Mouse (Mus musculus) cerebellum, adult 11 months (tissue): ENCODE measurements around the gene Gpsm3.
A peak's percentile ranks its signal among the peaks of the same experiment; 100 is the strongest.

Experiments used
- DNase-seq: peaks from one replicate; pipeline ENCODE4 v3.0.0; 2022

Gpsm3 gene

DNA sequence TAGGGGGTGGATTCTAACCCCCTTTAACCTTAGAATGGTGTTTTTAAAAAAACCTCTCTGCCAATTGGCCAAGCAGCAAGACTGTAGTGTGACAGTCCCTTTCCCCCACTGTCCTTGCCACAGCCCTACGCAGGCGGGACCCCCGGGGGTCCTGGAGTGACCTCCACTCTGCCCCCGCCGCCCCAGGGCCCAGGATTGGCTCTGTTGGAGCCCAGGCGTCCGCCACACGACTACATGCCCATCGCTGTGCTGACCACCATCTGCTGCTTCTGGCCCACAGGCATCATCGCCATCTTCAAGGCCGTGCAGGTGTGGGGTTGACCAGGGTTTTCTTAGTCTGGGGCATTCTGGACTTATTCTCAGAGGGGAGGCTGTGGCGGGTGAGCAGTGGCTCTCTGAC is 42.0 kb downstream of the Gpsm3 start:
- DNase-seq, result peak; percentile 65

DNA sequence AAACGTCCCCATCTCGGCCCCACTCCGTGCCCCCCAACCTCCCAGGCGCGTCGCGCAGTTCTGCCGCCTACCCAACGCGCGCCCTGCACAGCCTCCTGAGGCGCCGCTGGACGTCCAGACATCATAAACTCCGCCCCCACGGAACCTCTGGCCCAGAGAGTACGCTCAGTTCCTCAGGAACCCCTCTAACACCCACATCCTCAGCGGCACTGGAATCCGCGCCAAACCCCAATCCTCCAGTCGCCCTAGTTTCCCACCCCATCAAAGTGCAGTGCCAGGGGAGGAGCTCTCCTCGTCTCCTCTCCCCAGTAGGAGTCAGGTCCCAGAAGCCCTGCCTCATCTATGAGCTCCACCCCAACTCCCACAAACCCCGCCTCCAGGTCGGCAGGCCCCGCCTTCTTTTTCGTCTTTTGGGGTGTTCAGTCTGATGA is 42.7 kb downstream of the Gpsm3 start:
- DNase-seq, result peak; percentile 86

DNA sequence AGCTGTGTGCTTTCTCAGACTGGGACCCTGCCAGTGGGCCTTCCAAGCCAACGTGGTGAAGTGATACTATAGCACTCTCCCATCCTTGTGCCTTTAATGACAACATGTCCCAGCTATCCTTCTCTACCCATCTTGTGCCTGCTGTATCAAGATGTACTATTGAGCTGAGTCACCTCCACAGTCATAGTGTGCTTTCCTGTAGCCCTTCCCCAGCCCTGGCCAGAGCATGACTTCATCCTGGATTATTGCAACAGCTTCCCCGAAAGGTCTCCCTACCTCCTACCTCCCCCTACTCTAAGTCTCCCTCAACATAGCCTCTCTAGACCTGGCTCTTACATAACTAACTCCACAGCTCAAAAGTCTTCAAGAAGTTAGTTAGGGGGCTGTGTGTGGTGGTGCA is 46.1 kb downstream of the Gpsm3 start:
- DNase-seq, result no peak

DNA sequence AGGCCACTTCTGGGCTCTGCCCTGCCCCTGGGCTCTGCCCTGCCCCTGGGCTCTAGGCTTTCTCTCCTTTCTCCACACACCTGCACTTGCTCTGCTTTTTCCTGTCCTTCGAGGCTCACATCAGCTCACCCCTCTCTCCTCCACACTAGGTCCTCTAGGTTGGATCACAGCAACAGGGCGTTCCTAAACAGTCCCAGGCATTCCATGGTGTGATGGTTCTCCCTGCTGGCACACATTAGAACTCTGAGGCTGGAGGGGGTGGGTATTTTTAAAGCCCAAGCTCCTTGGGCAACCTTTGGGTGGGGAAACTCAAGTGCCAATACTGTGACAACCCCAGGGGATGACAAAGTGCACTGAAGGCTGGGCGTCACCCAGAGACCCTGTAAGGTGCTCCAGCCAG is 47.9 kb downstream of the Gpsm3 start:
- DNase-seq, result no peak

DNA sequence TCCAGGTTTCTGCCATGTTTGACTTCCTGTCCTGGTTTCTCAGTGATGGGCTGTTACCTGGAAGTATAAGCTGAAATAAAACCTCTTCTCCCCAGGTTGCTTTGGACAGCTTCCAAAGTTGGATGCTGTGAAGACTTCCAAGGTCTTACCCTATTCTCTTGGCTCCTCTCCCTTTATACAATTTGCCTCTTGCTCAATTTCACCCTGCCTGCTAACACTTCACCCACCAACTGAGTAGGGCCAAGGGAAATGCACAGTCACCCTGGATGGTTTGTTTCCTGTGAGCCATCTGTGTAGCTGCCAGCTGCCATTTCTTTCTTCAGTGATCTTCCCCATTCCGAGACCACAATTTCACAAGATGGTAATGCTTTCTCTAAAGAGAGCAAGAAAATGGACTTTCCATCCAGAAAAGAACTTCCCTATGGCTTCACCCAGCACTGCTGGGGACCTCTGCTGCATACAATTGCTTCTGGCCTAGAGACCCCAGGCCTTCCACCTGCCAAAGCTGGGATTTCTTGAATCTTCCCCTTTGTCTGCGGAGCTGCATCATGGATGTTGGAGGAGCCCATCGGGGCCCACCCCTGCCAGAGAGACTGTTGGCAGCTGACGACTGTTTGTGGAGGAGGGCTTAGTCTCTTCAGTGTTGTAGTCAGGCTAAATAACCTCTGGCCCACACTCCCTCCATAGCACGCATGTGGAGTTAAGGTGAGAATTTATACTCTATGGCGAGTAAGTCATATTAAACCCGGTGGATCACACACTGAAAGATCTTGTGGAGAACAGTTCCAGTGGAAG is 50.1 kb downstream of the Gpsm3 start:
- DNase-seq, result peak; percentile 38

DNA sequence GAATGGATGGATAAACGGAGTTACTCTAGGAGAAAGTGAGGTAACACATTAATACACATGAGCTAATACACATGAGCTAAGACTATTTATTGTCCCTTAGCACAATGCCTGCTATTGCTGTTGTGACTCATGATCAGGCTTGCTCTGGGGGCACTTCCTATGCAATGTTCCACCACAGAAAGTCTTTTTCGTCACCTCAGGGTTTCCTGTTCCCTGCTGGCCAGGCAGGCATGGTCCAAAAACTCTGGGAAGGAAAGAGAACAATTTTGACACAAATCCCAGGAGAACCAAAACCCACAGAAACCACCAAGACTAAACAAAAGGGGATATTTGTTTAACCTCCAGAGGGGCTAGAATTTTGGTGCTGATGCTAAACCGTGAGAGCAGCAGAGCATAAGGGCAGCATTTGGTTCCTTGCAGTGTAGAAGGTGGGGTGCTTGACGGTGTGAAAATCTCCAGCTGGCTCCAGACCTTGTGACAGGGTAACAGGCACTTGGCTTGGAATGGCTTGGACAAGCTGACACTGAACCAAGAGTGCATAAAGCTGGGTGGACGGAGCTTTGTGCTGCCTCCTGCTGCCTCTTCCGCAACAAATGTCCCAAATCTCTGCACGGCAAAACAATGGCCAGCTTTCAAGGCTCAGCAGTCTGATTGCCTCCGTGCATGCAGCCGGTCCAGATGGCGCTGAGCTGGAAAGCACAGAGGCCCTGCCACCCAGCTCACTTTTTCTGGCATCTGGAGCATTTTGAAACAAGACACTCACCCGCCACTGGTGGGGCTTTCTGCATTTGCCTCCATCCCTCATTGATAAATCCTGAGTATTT is 51.4 kb downstream of the Gpsm3 start:
- peak; percentile 84 for DNase-seq
